Mouse (Mus musculus) neural tube, embryonic 13.5 days (tissue): ENCODE data around the gene Zfp651. TPM values are rescaled to one million over a fixed set of nuclear protein-coding genes. Genes with fewer than 3 reads are reported as not detected.

Source experiments
- ATAC-seq: fragments of 200-750 bp; cut with Nextera tagmentation; 2 replicates; pipeline ENCODE4 v1.8.0; 2017; ENCODE audit warnings: low read depth, mild to moderate bottlenecking, moderate TSS enrichment, moderate library complexity
- H3K27ac ChIP-seq: fragments of 300-500 bp; sonication (generic); replicated peaks from 2 replicates; pipeline ENCODE4 v1.5.1; 2015; ENCODE audit warnings: moderate library complexity, mild to moderate bottlenecking, inconsistent platforms
- H3K27me3 ChIP-seq: fragments of 300-500 bp; sonication (generic); 2 replicates; pipeline ENCODE4 v1.6.1; 2015; ENCODE audit warnings: mild to moderate bottlenecking, inconsistent platforms
- H3K36me3 ChIP-seq: fragments of 300-500 bp; sonication (generic); 2 replicates; pipeline ENCODE4 v1.6.1; 2015; ENCODE audit warnings: mild to moderate bottlenecking, inconsistent platforms
- H3K4me1 ChIP-seq: fragments of 300-500 bp; sonication (generic); replicated peaks from 2 replicates; pipeline ENCODE4 v1.6.1; 2015; ENCODE audit warnings: inconsistent platforms
- H3K4me2 ChIP-seq: fragments of 300-500 bp; sonication (generic); 2 replicates; pipeline ENCODE4 v1.6.1; 2015; ENCODE audit warnings: inconsistent platforms, mild to moderate bottlenecking, moderate library complexity
- H3K4me3 ChIP-seq: fragments of 300-500 bp; sonication (generic); 2 replicates; pipeline ENCODE4 v1.5.1; 2015; ENCODE audit warnings: mild to moderate bottlenecking, inconsistent platforms
- H3K9ac ChIP-seq: fragments of 300-500 bp; sonication (generic); 2 replicates; pipeline ENCODE4 v1.6.1; 2015; ENCODE audit warnings: moderate library complexity, mild to moderate bottlenecking, inconsistent platforms
- H3K9me3 ChIP-seq: fragments of 300-500 bp; sonication (generic); 2 replicates; pipeline ENCODE4 v1.6.1; 2016; ENCODE audit warnings: inconsistent platforms
- WGBS: fragments of 180-500 bp; shearing (Covaris S2); methylation state at CpG from one replicate; pipeline ENCODE4 v1.1.7; 2015; 5-methylcytosine and 5-hydroxymethylcytosine counted together
- polyA plus RNA-seq: library from polyadenylated mRNA; unstranded; fragments of >200 nt; fragmentation: Nextera tagmentation; extraction: Ambion mirVana; gene quantifications from 2 replicates; pipeline ENCODE4 v1.2.1, GENCODE M21; 2015

Zfp651 gene
- polyA plus RNA-seq, 1 experiment from 2014 or later, result 19.2 TPM

- no peak overlapping the region for H3K9ac ChIP-seq
- H3K9me3 ChIP-seq, result no peaks in the 10 kb centered on the region
- no peak overlapping the region for H3K4me2 ChIP-seq
- no peak for ATAC-seq
- no peak overlapping the region for H3K27ac ChIP-seq
- WGBS, result 92% methylated on average over 16 of the region's 16 CpGs
- peaks cover 23% of the 10 kb centered on the region for H3K4me1 ChIP-seq
- H3K27me3 ChIP-seq, result no peaks in the 10 kb centered on the region
- peaks cover 71% of the 10 kb centered on the region for H3K36me3 ChIP-seq
- H3K4me3 ChIP-seq, result no peak overlapping the region
Observed at GRCm38 (mm10) chr9:121765166-121765855, 6.2 kb downstream of the Zfp651 start.

GRCm38 (mm10) chr9:121772412-121772811 is 13.3 kb downstream of the Zfp651 start:
- peaks cover under 1% of the 10 kb centered on the region; the same call in 1 of the 2 replicates for H3K4me1 ChIP-seq
- WGBS, result 81% methylated on average over 5 of the region's 5 CpGs
- no peak overlapping the region for H3K4me3 ChIP-seq
- peaks cover 20% of the 10 kb centered on the region for H3K27me3 ChIP-seq
- H3K9ac ChIP-seq, result no peak overlapping the region
- no peak for ATAC-seq
- H3K36me3 ChIP-seq, result peaks cover 18% of the 10 kb centered on the region
- H3K27ac ChIP-seq, result no peak overlapping the region
- no peaks in the 10 kb centered on the region for H3K9me3 ChIP-seq
- H3K4me2 ChIP-seq, result no peak overlapping the region

GRCm38 (mm10) chr9:121775951-121776350 is 16.8 kb downstream of the Zfp651 start:
- H3K4me1 ChIP-seq, result peaks cover 13% of the 10 kb centered on the region
- H3K27ac ChIP-seq, result no peak overlapping the region
- no peak overlapping the region for H3K9ac ChIP-seq
- no peak overlapping the region for H3K4me2 ChIP-seq
- H3K4me3 ChIP-seq, result no peak overlapping the region
- H3K27me3 ChIP-seq, result peaks cover 52% of the 10 kb centered on the region
- 84% methylated on average over 10 of the region's 10 CpGs for WGBS
- ATAC-seq, result no peak
- H3K9me3 ChIP-seq, result no peaks in the 10 kb centered on the region
- H3K36me3 ChIP-seq, result no peaks in the 10 kb centered on the region

GRCm38 (mm10) chr9:121776511-121776910 is 17.4 kb downstream of the Zfp651 start:
- Histone ChIP-seq H3K27me3 (peaks cover 52% of the 10 kb centered on the region), H3K4me2 (no peak overlapping the region), H3K27ac (no peak overlapping the region), H3K9me3 (no peaks in the 10 kb centered on the region), H3K4me1 (peaks cover 13% of the 10 kb centered on the region), H3K4me3 (no peak overlapping the region), H3K36me3 (no peaks in the 10 kb centered on the region), H3K9ac (no peak overlapping the region)
- WGBS, result 85% methylated on average over 7 of the region's 7 CpGs
- ATAC-seq, result no peak

- no peaks in the 10 kb centered on the region for H3K9me3 ChIP-seq
- peak within 1 kb of the TSS; percentile 59 for H3K4me2 ChIP-seq
- ATAC-seq, result peak; percentile 42
- peaks cover 52% of the 10 kb centered on the region for H3K27me3 ChIP-seq
- no peak within 1 kb of the TSS for H3K27ac ChIP-seq
- WGBS, result 23% methylated on average over 30 of the region's 30 CpGs
- H3K4me1 ChIP-seq, result peaks cover 13% of the 10 kb centered on the region
- H3K36me3 ChIP-seq, result no peaks in the 10 kb centered on the region
- H3K9ac ChIP-seq, result peak within 1 kb of the TSS; percentile 57
- H3K4me3 ChIP-seq, result peak within 1 kb of the TSS; percentile 34
Observed at GRCm38 (mm10) chr9:121777484-121778065, 18.4 kb downstream of the Zfp651 start, which contains the start of gene Klhl40. Gene Klhl40 (plus strand): TSS chr9:121777607.

- Histone ChIP-seq H3K36me3 (no peaks in the 10 kb centered on the region), H3K9ac (peak overlapping the region; percentile 57), H3K4me2 (peak overlapping the region; percentile 59), H3K9me3 (no peaks in the 10 kb centered on the region), H3K4me1 (peaks cover 13% of the 10 kb centered on the region), H3K4me3 (peak overlapping the region; percentile 34), H3K27me3 (peaks cover 52% of the 10 kb centered on the region), H3K27ac (no peak overlapping the region)
- ATAC-seq, result peak; percentile 59
- WGBS, result 16% methylated on average over 54 of the region's 54 CpGs
Observed at GRCm38 (mm10) chr9:121778066-121778624, 19.0 kb downstream of the Zfp651 start.

- H3K36me3 ChIP-seq, result no peaks in the 10 kb centered on the region
- no peak overlapping the region for H3K9ac ChIP-seq
- H3K4me3 ChIP-seq, result no peak overlapping the region
- H3K4me1 ChIP-seq, result no peaks in the 10 kb centered on the region
- no peaks in the 10 kb centered on the region for H3K9me3 ChIP-seq
- H3K27me3 ChIP-seq, result peaks cover 7% of the 10 kb centered on the region
- no peak overlapping the region for H3K27ac ChIP-seq
- no peak overlapping the region for H3K4me2 ChIP-seq
- WGBS, result 88% methylated on average over 12 of the region's 12 CpGs
- ATAC-seq, result no peak
Observed at GRCm38 (mm10) chr9:121784801-121785200, 25.7 kb downstream of the Zfp651 start.

- Histone ChIP-seq H3K27me3 (peaks cover 3% of the 10 kb centered on the region; the same call in 1 of the 2 replicates), H3K36me3 (no peaks in the 10 kb centered on the region), H3K4me1 (no peaks in the 10 kb centered on the region), H3K9me3 (no peaks in the 10 kb centered on the region), H3K9ac (no peak overlapping the region), H3K4me2 (no peak overlapping the region), H3K4me3 (no peak overlapping the region), H3K27ac (no peak overlapping the region)
- WGBS, result 86% methylated on average over 8 of the region's 8 CpGs
- no peak for ATAC-seq
Observed at GRCm38 (mm10) chr9:121785261-121785660, 26.1 kb downstream of the Zfp651 start.

GRCm38 (mm10) chr9:121786359-121786758 is 27.2 kb downstream of the Zfp651 start:
- 78% methylated on average over 2 of the region's 2 CpGs for WGBS
- Histone ChIP-seq H3K4me1 (peaks cover 4% of the 10 kb centered on the region; the same call in 1 of the 2 replicates), H3K4me2 (no peak overlapping the region), H3K4me3 (no peak overlapping the region), H3K27me3 (peaks cover 6% of the 10 kb centered on the region; the same call in 1 of the 2 replicates), H3K36me3 (no peaks in the 10 kb centered on the region), H3K9ac (no peak overlapping the region), H3K9me3 (no peaks in the 10 kb centered on the region), H3K27ac (no peak overlapping the region)
- ATAC-seq, result no peak

- no peaks in the 10 kb centered on the region for H3K36me3 ChIP-seq
- 24% methylated on average over 5 of the region's 5 CpGs for WGBS
- no peak for ATAC-seq
Observed at GRCm38 (mm10) chr9:121791206-121791605, 32.1 kb downstream of the Zfp651 start.

GRCm38 (mm10) chr9:121791757-121792521 is 32.8 kb downstream of the Zfp651 start, which contains the start of gene Hhatl:
Gene Hhatl (minus strand): TSS chr9:121792507.
- H3K36me3 ChIP-seq, result no peaks in the 10 kb centered on the region
- no peaks in the 10 kb centered on the region for H3K9me3 ChIP-seq
- peaks cover 8% of the 10 kb centered on the region; the same call in 1 of the 2 replicates for H3K27me3 ChIP-seq
- H3K4me3 ChIP-seq, result no peak within 1 kb of the TSS
- H3K4me2 ChIP-seq, result no peak within 1 kb of the TSS
- H3K27ac ChIP-seq, result no peak within 1 kb of the TSS
- ATAC-seq, result no peak
- peaks cover 22% of the 10 kb centered on the region for H3K4me1 ChIP-seq
- no peak within 1 kb of the TSS for H3K9ac ChIP-seq
- 54% methylated on average over 22 of the region's 24 CpGs for WGBS

More at GRCm38 (mm10) chr9:121791206-121791605, 32.1 kb downstream of the Zfp651 start:
- Histone ChIP-seq H3K4me2 (no peak overlapping the region), H3K4me3 (no peak overlapping the region), H3K27ac (no peak overlapping the region), H3K9me3 (no peaks in the 10 kb centered on the region), H3K9ac (no peak overlapping the region), H3K27me3 (peaks cover 6% of the 10 kb centered on the region; the same call in 1 of the 2 replicates), H3K4me1 (peaks cover 22% of the 10 kb centered on the region)
